Mouse (Mus musculus): ENCODE results near the gene Chchd5. TPM values are rescaled to one million over a fixed set of nuclear protein-coding genes. Genes with fewer than 3 reads are reported as not detected.

The Chchd5 gene
- total RNA-seq, 2 experiments from 2014 or later = 11.6 to 13.9 TPM

Other genes with a start within 250 kb of the Chchd5 start
- gene Zc3h8, start 185.6 kb upstream of the Chchd5 start, total RNA-seq (2021) = 1 to 10 TPM; 3.2 to 3.5 TPM
- gene Zc3h6, start 162.3 kb upstream of the Chchd5 start, total RNA-seq (2021) = 1 to 10 TPM; 3.8 to 5.1 TPM
- 10 to 100 TPM; 14.7 to 16.3 TPM for gene Gm10762, start 162.0 kb upstream of the Chchd5 start, total RNA-seq (2021)
- not detected for gene Vinac1, start 81.5 kb upstream of the Chchd5 start, total RNA-seq (2021)
- gene Ttl, start 63.8 kb upstream of the Chchd5 start, total RNA-seq (2021) = 10 to 100 TPM; 18.1 to 20.2 TPM
- gene Polr1b, start 28.7 kb upstream of the Chchd5 start, total RNA-seq (2021) = 10 to 100 TPM; 10.4 to 14.1 TPM
- gene Slc20a1, start 69.1 kb downstream of the Chchd5 start, total RNA-seq (2021) = 10 to 100 TPM; 15.3 to 18.8 TPM
- 10 to 100 TPM; 11.8 to 13.4 TPM for gene Ckap2l, start 167.5 kb downstream of the Chchd5 start, total RNA-seq (2021)
- under 1 TPM in 1 of 2 experiments, not detected in 1; 0.12 TPM for gene Il1a, start 180.3 kb downstream of the Chchd5 start, total RNA-seq (2021)
- gene Il1b, start 241.4 kb downstream of the Chchd5 start, total RNA-seq (2021) = under 1 TPM; 0.25 to 0.34 TPM